Mouse (Mus musculus): Measurements from ENCODE around the gene Adcy2.

DNA sequence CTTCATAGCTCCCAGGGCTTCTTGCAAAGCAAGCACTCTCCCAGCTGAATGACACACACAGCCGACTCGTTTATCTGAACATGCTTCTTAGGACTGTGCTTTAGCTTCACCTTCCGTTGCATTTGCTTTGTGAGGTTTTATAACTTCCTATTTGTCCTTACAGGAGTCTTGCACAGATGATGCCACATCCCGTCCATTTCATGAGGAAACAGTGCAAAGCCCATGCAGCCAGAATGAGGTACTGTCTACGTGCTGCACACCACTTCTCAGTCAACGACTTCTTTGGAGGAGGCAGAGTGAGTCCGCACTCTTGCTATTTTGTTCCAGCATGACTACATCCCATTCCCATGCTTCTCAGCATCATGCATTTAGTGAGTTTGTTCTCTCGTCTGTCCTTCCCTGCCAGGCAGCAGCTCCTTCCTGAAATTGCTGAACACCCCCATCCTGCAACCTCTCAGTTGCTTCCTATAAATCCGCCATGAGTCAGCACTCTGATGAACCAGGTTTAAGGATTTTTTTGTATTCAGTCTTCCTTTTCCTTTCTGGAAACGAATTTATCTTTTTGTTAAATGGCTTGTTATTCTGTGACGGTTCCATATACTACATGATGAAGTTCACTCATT lies 85.6 kb downstream of the Adcy2 start:
- TF ChIP-seq CTCF (IDR thresholded peaks at IDR 0.05; ENCODE audit: low read depth), result no peak
- TF ChIP-seq EP300 (IDR thresholded peaks at IDR 0.05; ENCODE audit: low read depth), result no peak

Data from liver, embryonic 14.5 days (tissue).